Mouse (Mus musculus) brain, embryonic 14.5 days (tissue): ENCODE results near the gene Ccdc113.

Experiments
- CTCF ChIP-seq: fragments of 200-500 bp; IDR thresholded peaks from 2 replicates; pipeline ENCODE4 v1.5.1; 2012; ENCODE audit warnings: inconsistent platforms, mild to moderate bottlenecking, moderate library complexity, borderline replicate concordance; ENCODE audit not compliant: insufficient read depth, insufficient read length; ENCODE audit errors: extremely low read depth
- POLR2A ChIP-seq: fragments of 200-500 bp; IDR thresholded peaks from 2 replicates; pipeline ENCODE4 v1.6.1; 2012; ENCODE audit warnings: mild to moderate bottlenecking, inconsistent platforms, borderline replicate concordance; ENCODE audit not compliant: poor library complexity, insufficient read depth, insufficient read length, severe bottlenecking; ENCODE audit errors: extremely low read depth

DNA sequence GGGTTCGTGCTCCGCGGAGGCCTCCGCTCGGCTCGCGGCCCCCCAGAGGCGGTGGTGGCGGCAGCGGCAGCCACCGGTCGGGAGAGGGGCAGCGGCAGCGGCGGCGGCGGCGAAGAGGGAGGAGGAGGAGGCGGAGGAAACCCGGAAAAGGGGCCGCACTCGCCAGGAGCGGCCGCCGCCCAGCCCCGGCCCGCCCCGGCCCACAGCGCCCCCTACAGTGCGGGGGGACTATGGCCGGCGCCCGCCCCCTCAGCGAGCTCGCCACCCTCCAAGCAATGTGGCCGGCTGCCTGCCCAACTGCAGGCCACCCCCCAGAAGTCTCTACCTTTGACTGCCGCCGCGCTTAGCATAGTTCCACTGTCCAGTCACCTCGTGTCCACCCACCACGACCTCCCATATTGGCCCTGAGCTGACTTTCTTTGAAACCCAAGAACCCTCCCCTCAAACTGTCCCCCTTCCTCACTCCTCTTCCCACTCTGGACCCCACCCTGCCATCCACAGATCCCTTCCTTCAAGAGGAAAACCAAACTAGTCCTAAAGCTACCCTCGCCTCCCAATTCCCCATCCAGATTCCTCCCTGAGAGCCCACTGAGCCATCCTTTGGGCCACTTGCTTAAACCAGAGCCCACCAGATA lies 45.1 kb upstream of the Ccdc113 start:
- TF ChIP-seq CTCF (peak; percentile 75), POLR2A (no peak)
